23 mouse cellular contexts compared by ENCODE assay signal in genomic region chr6:119735937-119736336, GRCm38 (mm10).
DNase-seq lines count a peak whose midpoint lies in the region; ATAC-seq and TF ChIP-seq lines count a peak whose summit lies in the region.
"Had no signal": no experiment of that assay in that cellular context is flagged by ENCODE, and none has a peak within 500 bp of the region (broad histone marks: within the 10 kb centered on the region; RNA-seq: fewer than 3 reads in every experiment).

No protein-coding gene starts in this region.

- no peak overlapping the region for H3K4me2 ChIP-seq in limb, embryonic 14.5 days (replicated peaks; ENCODE audit: low read depth, low read length, severe bottlenecking)
- no peak overlapping the region for H3K4me2 ChIP-seq in neural tube, embryonic 15.5 days
- H3K4me2 ChIP-seq: embryonic facial prominence, embryonic 15.5 days; hindbrain, embryonic 14.5 days; intestine, embryonic 15.5 days; midbrain, embryonic 12.5 days had no signal

- no peak for ATAC-seq in limb, embryonic 14.5 days (ENCODE audit: low FRiP score, low read depth)
- peak; percentile 38; the same call in 1 of the 2 replicates for ATAC-seq in neural tube, embryonic 15.5 days (ENCODE audit: low FRiP score)
- ATAC-seq: forebrain, embryonic 14.5 days; intestine, embryonic 15.5 days had no signal

- no peak overlapping the region for H3K9ac ChIP-seq in limb, embryonic 14.5 days (ENCODE audit: low read depth, low read length, severe bottlenecking)
- H3K9ac ChIP-seq in neural tube, embryonic 15.5 days (replicated peaks) = no peak overlapping the region
- H3K9ac ChIP-seq: embryonic facial prominence, embryonic 15.5 days; hindbrain, embryonic 14.5 days; intestine, embryonic 15.5 days; midbrain, embryonic 12.5 days had no signal

- 60% methylated on average over 2 of the region's 2 CpGs for WGBS in limb, embryonic 14.5 days
- 92% methylated on average over 2 of the region's 2 CpGs for WGBS in limb, embryonic 10.5 days
- WGBS in neural tube, embryonic 15.5 days = 9% methylated on average over 2 of the region's 2 CpGs

- no peak for TF ChIP-seq POLR2A in limb, embryonic 14.5 days (IDR thresholded peaks at IDR 0.05; ENCODE audit: borderline replicate concordance, extremely low read depth, insufficient read depth, insufficient read length)

- peak; percentile 35 to 55 for DNase-seq in cerebellum, adult 18-20 months
- no peak for DNase-seq in cerebellum, postnatal 4 days (ENCODE audit: low spot score in 2 of 2)
- peak; percentile 7 for DNase-seq in limb, embryonic 14.5 days (ENCODE audit: low spot score)
- no peak for DNase-seq in limb, embryonic 10.5 days (ENCODE audit: low spot score)
- peak; percentile 41 for DNase-seq in cerebellum, adult 9-10 months
- no peak for DNase-seq in adrenal gland, adult 8-10 months
- DNase-seq in kidney, postnatal 25 days = no peak
- DNase-seq: adrenal gland, postnatal 14 days; gastrocnemius, adult 2 months; heart, adult 2 months; kidney, adult 8-10 months; kidney, postnatal 10 days; left cerebral cortex, postnatal 4 days; lung, postnatal 14 days; thymus, adult 2 months; thymus, postnatal 4 days had no signal

- H3K27ac ChIP-seq in limb, embryonic 14.5 days (replicated peaks; ENCODE audit: low read depth, low read length) = no peak overlapping the region
- H3K27ac ChIP-seq in limb, embryonic 10.5 days = no peak overlapping the region
- peak overlapping the region; percentile 34 for H3K27ac ChIP-seq in neural tube, embryonic 15.5 days (replicated peaks)
- H3K27ac ChIP-seq: embryonic facial prominence, embryonic 15.5 days; gastrocnemius, adult 2 months; heart, adult 2 months; hindbrain, embryonic 14.5 days; intestine, embryonic 15.5 days; midbrain, embryonic 12.5 days; stomach, postnatal 0 days had no signal

- peaks cover 8% of the 10 kb centered on the region; the same call in 1 of the 2 replicates for H3K36me3 ChIP-seq in limb, embryonic 14.5 days (ENCODE audit: control insufficient read depth, insufficient read depth, low read length)
- H3K36me3 ChIP-seq in limb, embryonic 10.5 days = peaks cover 4% of the 10 kb centered on the region; the same call in 1 of the 2 replicates
- peaks cover 3% of the 10 kb centered on the region; the same call in 1 of the 2 replicates for H3K36me3 ChIP-seq in neural tube, embryonic 15.5 days
- H3K36me3 ChIP-seq: embryonic facial prominence, embryonic 15.5 days; intestine, embryonic 15.5 days; midbrain, embryonic 12.5 days had no signal

- 0 out of 2 replicates have a peak, but pooled peaks cover 3% of the 10 kb centered on the region for H3K4me1 ChIP-seq in limb, embryonic 14.5 days (ENCODE audit: control insufficient read depth, insufficient read depth, low read length)
- peaks cover 5% of the 10 kb centered on the region; the same call in 1 of the 2 replicates for H3K4me1 ChIP-seq in limb, embryonic 10.5 days
- H3K4me1 ChIP-seq in neural tube, embryonic 15.5 days = peaks cover 9% of the 10 kb centered on the region
- H3K4me1 ChIP-seq: embryonic facial prominence, embryonic 15.5 days; intestine, embryonic 15.5 days; midbrain, embryonic 12.5 days had no signal

- H3K27me3 ChIP-seq in limb, embryonic 14.5 days (ENCODE audit: control insufficient read depth, insufficient read depth, low read length) = no peaks in the 10 kb centered on the region
- no peaks in the 10 kb centered on the region for H3K27me3 ChIP-seq in limb, embryonic 10.5 days (ENCODE audit: low read depth, poor library complexity, severe bottlenecking)
- H3K27me3 ChIP-seq in neural tube, embryonic 15.5 days (replicated peaks) = no peaks in the 10 kb centered on the region
- H3K27me3 ChIP-seq: embryonic facial prominence, embryonic 15.5 days; intestine, embryonic 15.5 days; midbrain, embryonic 12.5 days had no signal

- H3K9me3 ChIP-seq in limb, embryonic 14.5 days (ENCODE audit: control insufficient read depth, low read length) = no peaks in the 10 kb centered on the region
- H3K9me3 ChIP-seq in limb, embryonic 10.5 days (replicated peaks) = no peaks in the 10 kb centered on the region
- no peaks in the 10 kb centered on the region for H3K9me3 ChIP-seq in neural tube, embryonic 15.5 days (replicated peaks)
- H3K9me3 ChIP-seq: embryonic facial prominence, embryonic 15.5 days; intestine, embryonic 15.5 days; midbrain, embryonic 12.5 days had no signal

- no peak overlapping the region for H3K4me3 ChIP-seq in limb, embryonic 14.5 days (replicated peaks; ENCODE audit: low read length)
- H3K4me3 ChIP-seq in limb, embryonic 10.5 days = no peak overlapping the region
- no peak overlapping the region for H3K4me3 ChIP-seq in neural tube, embryonic 15.5 days (replicated peaks)
- H3K4me3 ChIP-seq: embryonic facial prominence, embryonic 15.5 days; gastrocnemius, adult 2 months; heart, adult 2 months; intestine, embryonic 15.5 days; midbrain, embryonic 12.5 days had no signal

Comparison
In these comparisons a context has a peak if more than half of its experiments do, and no peak if none do; other contexts are left out.
1. DNase-seq: peak in cerebellum, adult 18-20 months (2 of 2), limb, embryonic 14.5 days (single experiment) and cerebellum, adult 9-10 months (single experiment); none in cerebellum, postnatal 4 days (0 of 2), limb, embryonic 10.5 days (single experiment), adrenal gland, adult 8-10 months (single experiment) and kidney, postnatal 25 days (0 of 2).